Mouse (Mus musculus): ENCODE data around the gene Gsk3a.

- TF ChIP-seq CHD2 (IDR thresholded peaks at IDR 0.05; ENCODE audit: low read depth, low read length) (no peak), HCFC1 (IDR thresholded peaks at IDR 0.05; ENCODE audit: borderline replicate concordance, insufficient read depth, low read length) (no peak)
Measured at GRCm38 (mm10) chr7:25269545-25270271, 32.1 kb upstream of the Gsk3a start.

All from ES-E14 (cell line).